Mouse (Mus musculus): ENCODE measurements around the gene Armc2.

- TF ChIP-seq POLR2A (IDR thresholded peaks at IDR 0.05; ENCODE audit: low read depth, low read length) (no peak), CTCF (conservative IDR thresholded peaks at IDR 0.05; ENCODE audit: insufficient read depth, insufficient read length, low read depth, low read length) (no peak)
Observed at GRCm38 (mm10) chr10:41880206-41880605, 138.0 kb downstream of the Armc2 start.
